Mouse (Mus musculus) forebrain, embryonic 11.5 days (tissue): Measurements from ENCODE around the gene Pbx1. TPM values are rescaled to one million over a fixed set of nuclear protein-coding genes. Genes with fewer than 3 reads are reported as not detected.

ENCODE experiments used
- ATAC-seq: fragments of 200-750 bp; cut with Nextera tagmentation; replicated peaks from 2 replicates; pipeline ENCODE4 v1.8.0; 2017; ENCODE audit warnings: moderate TSS enrichment; ENCODE audit not compliant: low FRiP score
- DNase-seq: peaks from one replicate; pipeline ENCODE4 v3.0.0-alpha.2; 2017; ENCODE audit warnings: low spot score
- H3K27ac ChIP-seq: fragments of 300-500 bp; sonication (generic); 2 replicates; pipeline ENCODE4 v1.5.1; 2014; ENCODE audit warnings: low read depth, low read length
- H3K27me3 ChIP-seq: fragments of 300-500 bp; sonication (generic); 2 replicates; pipeline ENCODE4 v1.6.1; 2014; ENCODE audit warnings: mild to moderate bottlenecking, low read length, mixed read lengths; ENCODE audit not compliant: control insufficient read depth, insufficient read depth
- H3K36me3 ChIP-seq: fragments of 300-500 bp; sonication (generic); 2 replicates; pipeline ENCODE4 v1.6.1; 2014; ENCODE audit warnings: mild to moderate bottlenecking, low read length, moderate library complexity, mixed read lengths; ENCODE audit not compliant: control insufficient read depth, insufficient read depth
- H3K4me1 ChIP-seq: fragments of 300-500 bp; sonication (generic); replicated peaks from 2 replicates; pipeline ENCODE4 v1.6.1; 2014; ENCODE audit warnings: low read length, mixed read lengths; ENCODE audit not compliant: control insufficient read depth, insufficient read depth
- H3K4me2 ChIP-seq: fragments of 300-500 bp; sonication (generic); 2 replicates; pipeline ENCODE4 v1.6.1; 2014; ENCODE audit warnings: low read depth, mild to moderate bottlenecking, low read length, moderate library complexity, mixed read lengths; ENCODE audit not compliant: severe bottlenecking
- H3K4me3 ChIP-seq: fragments of 300-500 bp; sonication (generic); 2 replicates; pipeline ENCODE4 v1.5.1; 2014; ENCODE audit warnings: low read depth, low read length
- H3K9ac ChIP-seq: fragments of 300-500 bp; sonication (generic); 2 replicates; pipeline ENCODE4 v1.6.1; 2014; ENCODE audit warnings: low read length
- H3K9me3 ChIP-seq: fragments of 300-500 bp; sonication (generic); 2 replicates; pipeline ENCODE4 v1.6.1; 2016; ENCODE audit warnings: low read length, mixed read lengths; ENCODE audit not compliant: control insufficient read depth
- WGBS: fragments of 180-500 bp; shearing (Covaris S2); extraction: QIAGEN DNeasy Blood & Tissue Kit; methylation state at CpG from one replicate; pipeline ENCODE4 v1.1.7; 2014; 5-methylcytosine and 5-hydroxymethylcytosine counted together
- polyA plus RNA-seq: library from polyadenylated mRNA; unstranded; fragments of >200 nt; fragmentation: Nextera tagmentation; extraction: Ambion mirVana; gene quantifications from 2 replicates; pipeline ENCODE4 v1.2.1, GENCODE M21; 2014

The Pbx1 gene
- polyA plus RNA-seq, 1 experiment from 2014 or later = 51.1 TPM

DNA sequence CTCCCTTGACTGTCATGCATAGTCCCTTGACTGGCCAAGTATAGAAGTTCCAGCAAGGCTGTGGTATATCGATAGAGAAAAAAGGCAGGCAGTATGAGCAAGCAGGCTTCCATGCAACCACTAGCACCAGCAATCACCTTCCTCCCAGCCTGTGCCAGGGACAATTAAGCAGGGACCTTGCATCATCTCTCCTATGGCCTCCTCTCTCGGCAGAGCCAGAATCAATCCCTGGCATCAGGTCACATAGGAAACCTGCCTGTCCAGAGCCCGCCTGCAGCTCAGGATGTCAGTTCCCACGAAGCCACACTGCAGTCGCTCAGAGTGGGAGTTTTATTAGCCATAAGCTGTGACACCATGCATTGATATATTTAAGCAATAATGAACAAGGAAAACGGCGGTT is 189.0 kb downstream of the Pbx1 start:
- ATAC-seq (no peak), DNase-seq (no peak)
- no peak overlapping the region for H3K4me3 ChIP-seq
- WGBS = 83% methylated on average over 7 of the region's 7 CpGs
- no peak overlapping the region for H3K27ac ChIP-seq
- no peaks in the 10 kb centered on the region for H3K27me3 ChIP-seq
- H3K4me2 ChIP-seq = no peak overlapping the region
- H3K4me1 ChIP-seq = peaks cover 26% of the 10 kb centered on the region
- H3K9ac ChIP-seq = no peak overlapping the region
- H3K36me3 ChIP-seq = no peaks in the 10 kb centered on the region
- H3K9me3 ChIP-seq = no peaks in the 10 kb centered on the region

GRCm38 (mm10) chr1:168241316-168241715 is 190.8 kb downstream of the Pbx1 start:
- H3K27me3 ChIP-seq = no peaks in the 10 kb centered on the region
- WGBS = 30% methylated on average over 7 of the region's 7 CpGs
- no peak overlapping the region for H3K4me3 ChIP-seq
- H3K36me3 ChIP-seq = no peaks in the 10 kb centered on the region
- ATAC-seq (no peak; the same call in 1 of the 2 replicates), DNase-seq (no peak)
- no peak overlapping the region for H3K27ac ChIP-seq
- peak overlapping the region; percentile 10; the same call in 1 of the 2 replicates for H3K9ac ChIP-seq
- no peaks in the 10 kb centered on the region for H3K9me3 ChIP-seq
- peaks cover 17% of the 10 kb centered on the region for H3K4me1 ChIP-seq
- H3K4me2 ChIP-seq = no peak overlapping the region; the same call in 1 of the 2 replicates

DNA sequence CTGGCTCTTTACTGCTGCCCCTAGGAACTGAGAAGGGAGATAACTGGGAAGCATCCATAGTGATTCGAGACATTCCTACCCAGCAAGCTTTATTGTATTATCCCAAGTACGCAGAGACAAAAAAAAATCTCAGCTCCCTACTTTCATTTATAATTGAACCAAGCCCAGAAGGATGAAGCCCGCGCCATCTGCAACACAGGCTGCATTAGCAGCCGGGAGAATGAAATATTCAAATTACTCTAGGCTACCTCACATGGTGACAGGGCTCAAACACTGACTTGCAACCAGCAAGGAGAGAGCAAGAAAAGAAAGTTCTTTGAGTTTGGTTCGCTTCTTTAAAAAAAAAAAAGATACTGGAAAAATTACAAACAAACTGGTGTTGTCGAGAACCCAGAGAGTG is 191.2 kb downstream of the Pbx1 start:
- no peak for DNase-seq
- Histone ChIP-seq H3K4me2 (no peak overlapping the region), H3K36me3 (no peaks in the 10 kb centered on the region), H3K4me1 (peaks cover 16% of the 10 kb centered on the region), H3K27me3 (no peaks in the 10 kb centered on the region), H3K9ac (no peak overlapping the region), H3K27ac (0 out of 2 replicates have a peak overlapping the region, but pooled peaks have one; percentile 25), H3K4me3 (no peak overlapping the region), H3K9me3 (no peaks in the 10 kb centered on the region)
- WGBS = 45% methylated on average over 7 of the region's 7 CpGs
- ATAC-seq = no peak

DNA sequence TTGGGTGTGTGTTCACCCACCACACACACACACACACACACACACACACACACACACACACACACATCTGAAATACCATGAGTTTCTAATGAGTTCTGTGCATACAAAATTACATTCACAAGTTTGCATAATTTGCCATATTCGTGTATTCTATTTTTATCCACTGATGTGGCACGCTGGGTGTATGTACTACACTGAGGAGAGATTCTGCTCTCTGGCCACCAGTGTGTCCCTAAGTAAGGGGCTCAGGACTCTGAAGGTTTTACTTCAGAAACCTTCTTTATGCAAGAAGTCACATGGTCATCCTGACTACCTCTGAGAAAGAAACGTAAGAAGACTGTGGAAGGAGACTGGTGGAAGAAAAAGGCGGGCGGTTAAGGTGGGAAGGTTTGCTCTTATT is 191.7 kb downstream of the Pbx1 start:
- H3K9ac ChIP-seq = no peak overlapping the region
- H3K4me3 ChIP-seq = no peak overlapping the region
- no peak for ATAC-seq
- 79% methylated on average over 5 of the region's 5 CpGs for WGBS
- H3K4me1 ChIP-seq = peaks cover 13% of the 10 kb centered on the region
- no peak overlapping the region for H3K4me2 ChIP-seq
- H3K36me3 ChIP-seq = no peaks in the 10 kb centered on the region
- no peaks in the 10 kb centered on the region for H3K9me3 ChIP-seq
- H3K27ac ChIP-seq = 0 out of 2 replicates have a peak overlapping the region, but pooled peaks have one; percentile 25
- H3K27me3 ChIP-seq = no peaks in the 10 kb centered on the region
- no peak for DNase-seq

DNA sequence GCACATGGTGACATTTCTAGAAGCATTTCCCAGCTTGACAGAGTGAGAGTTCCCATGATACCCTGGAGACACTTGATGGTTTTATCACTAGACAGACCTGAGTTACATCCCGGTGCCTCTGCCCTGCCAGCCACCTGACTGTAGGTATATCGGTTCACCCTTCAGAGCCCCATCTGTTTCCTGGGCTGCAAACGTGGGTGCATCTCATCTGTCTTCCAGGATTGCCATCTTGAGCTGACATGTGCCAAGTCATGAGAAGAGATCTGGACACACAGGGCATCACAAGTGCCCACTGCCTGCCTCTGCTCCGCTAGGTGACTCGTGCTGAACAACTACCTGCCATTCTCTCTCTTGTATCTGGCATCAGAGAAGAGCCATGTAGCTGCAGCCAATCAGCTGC is 196.0 kb downstream of the Pbx1 start:
- WGBS = 95% methylated on average over 5 of the region's 5 CpGs
- no peak for DNase-seq
- no peak overlapping the region for H3K4me2 ChIP-seq
- no peaks in the 10 kb centered on the region for H3K9me3 ChIP-seq
- peaks cover 3% of the 10 kb centered on the region for H3K4me1 ChIP-seq
- H3K27me3 ChIP-seq = no peaks in the 10 kb centered on the region
- H3K36me3 ChIP-seq = no peaks in the 10 kb centered on the region
- ATAC-seq = no peak
- H3K27ac ChIP-seq = no peak overlapping the region
- no peak overlapping the region for H3K4me3 ChIP-seq
- no peak overlapping the region for H3K9ac ChIP-seq

DNA sequence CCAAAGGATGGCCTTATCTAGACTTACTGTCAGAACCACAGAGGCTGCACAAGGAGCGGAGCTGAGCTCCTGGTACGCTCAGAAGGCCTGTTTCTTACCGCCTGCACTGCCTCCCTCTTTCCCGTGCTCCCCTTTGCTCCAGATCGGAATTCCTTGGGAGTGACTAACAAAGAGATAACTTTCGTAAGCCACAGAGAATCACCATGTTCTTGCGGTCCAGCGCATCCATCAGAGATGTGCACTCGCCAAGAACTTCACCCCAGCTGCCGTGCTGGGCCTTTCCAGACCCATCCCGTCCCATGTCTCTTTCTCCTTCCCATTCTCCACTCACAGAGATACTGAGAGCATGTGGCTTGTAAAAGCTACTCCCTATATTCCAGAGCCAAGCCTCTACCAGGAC is 197.7 kb downstream of the Pbx1 start:
- H3K36me3 ChIP-seq = no peaks in the 10 kb centered on the region
- no peak overlapping the region for H3K4me2 ChIP-seq
- H3K9ac ChIP-seq = no peak overlapping the region
- H3K9me3 ChIP-seq = no peaks in the 10 kb centered on the region
- ATAC-seq (no peak), DNase-seq (no peak)
- H3K27me3 ChIP-seq = no peaks in the 10 kb centered on the region
- 70% methylated on average over 11 of the region's 11 CpGs for WGBS
- peaks cover 10% of the 10 kb centered on the region; the same call in 1 of the 2 replicates for H3K4me1 ChIP-seq
- H3K4me3 ChIP-seq = no peak overlapping the region
- no peak overlapping the region for H3K27ac ChIP-seq

GRCm38 (mm10) chr1:168233182-168233581 is 198.9 kb downstream of the Pbx1 start:
- no peaks in the 10 kb centered on the region for H3K9me3 ChIP-seq
- ATAC-seq (no peak), DNase-seq (no peak)
- H3K4me3 ChIP-seq = no peak overlapping the region
- no peak overlapping the region for H3K9ac ChIP-seq
- no peaks in the 10 kb centered on the region for H3K36me3 ChIP-seq
- peaks cover 10% of the 10 kb centered on the region; the same call in 1 of the 2 replicates for H3K4me1 ChIP-seq
- no peak overlapping the region for H3K4me2 ChIP-seq
- no peaks in the 10 kb centered on the region for H3K27me3 ChIP-seq
- no peak overlapping the region for H3K27ac ChIP-seq
- WGBS = 94% methylated on average over 1 of the region's 1 CpGs

DNA sequence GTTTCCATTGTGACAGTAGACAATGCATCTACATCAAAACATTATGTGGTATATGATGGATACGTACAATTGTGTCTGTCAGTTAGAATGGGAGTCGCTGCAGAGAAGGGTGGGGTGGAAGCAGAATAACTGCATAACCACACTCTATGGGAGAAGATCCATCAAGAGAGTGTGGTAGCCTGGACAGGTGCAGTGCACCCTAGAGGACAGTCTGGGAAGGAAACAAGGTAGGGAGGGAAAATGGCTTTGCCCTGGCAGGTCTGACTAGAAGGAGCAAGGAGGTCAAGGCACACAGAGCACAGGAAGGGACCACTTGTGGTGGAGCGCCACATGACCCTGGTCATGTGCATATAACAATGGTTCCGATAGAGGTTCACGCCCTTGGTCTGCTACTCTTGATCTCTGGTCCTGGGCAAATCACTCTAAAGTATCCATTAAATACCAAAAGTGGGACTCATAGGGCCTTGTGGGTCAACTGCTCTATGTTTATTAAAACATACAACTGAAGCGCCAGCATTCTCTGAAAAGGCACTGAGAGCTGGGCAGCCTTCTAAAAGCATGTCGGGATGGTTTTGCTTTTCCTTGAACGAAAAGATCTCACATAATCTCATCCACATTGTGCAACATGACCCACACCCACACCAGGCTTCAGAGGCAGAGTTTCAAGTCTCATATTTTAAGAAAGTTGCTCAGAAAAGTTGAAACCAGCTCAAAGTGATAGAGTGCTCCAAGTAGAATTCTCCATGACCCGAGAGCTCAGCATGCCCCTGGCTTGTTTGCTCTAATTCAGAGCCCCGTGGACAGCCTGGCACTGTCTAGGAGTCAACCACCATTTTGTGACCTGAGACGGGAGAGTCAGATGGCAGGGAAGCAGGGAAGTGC is 200.3 kb downstream of the Pbx1 start:
- H3K4me2 ChIP-seq = no peak overlapping the region
- H3K27me3 ChIP-seq = no peaks in the 10 kb centered on the region
- WGBS = 94% methylated on average over 11 of the region's 11 CpGs
- no peaks in the 10 kb centered on the region for H3K9me3 ChIP-seq
- H3K9ac ChIP-seq = no peak overlapping the region
- H3K4me3 ChIP-seq = no peak overlapping the region
- DNase-seq = no peak
- peaks cover 10% of the 10 kb centered on the region; the same call in 1 of the 2 replicates for H3K4me1 ChIP-seq
- no peak overlapping the region for H3K27ac ChIP-seq
- ATAC-seq = no peak
- H3K36me3 ChIP-seq = no peaks in the 10 kb centered on the region
